Mouse (Mus musculus) neutrophil, adult 5-6 weeks (primary cell): Measurements from ENCODE around the gene Rerg. TPM values are rescaled to one million over a fixed set of nuclear protein-coding genes. Genes with fewer than 3 reads are reported as not detected.

ENCODE experiments used
- ATAC-seq: fragments of 151-379, 151-347 bp; 2 replicates; pipeline ENCODE4 v1.8.0; 2017; ENCODE audit warnings: mild to moderate bottlenecking, moderate TSS enrichment; ENCODE audit not compliant: insufficient number of reproducible peaks, poor library complexity, low FRiP score, severe bottlenecking; ENCODE audit errors: extremely low read depth
- total RNA-seq: library from RNA; stranded (forward); fragments of 200-1000 nt; gene quantifications from 2 replicates; pipeline ENCODE4 v1.2.3, GENCODE M21; 2017

The Rerg gene
- total RNA-seq, 1 experiment from 2014 or later, result not detected

DNA sequence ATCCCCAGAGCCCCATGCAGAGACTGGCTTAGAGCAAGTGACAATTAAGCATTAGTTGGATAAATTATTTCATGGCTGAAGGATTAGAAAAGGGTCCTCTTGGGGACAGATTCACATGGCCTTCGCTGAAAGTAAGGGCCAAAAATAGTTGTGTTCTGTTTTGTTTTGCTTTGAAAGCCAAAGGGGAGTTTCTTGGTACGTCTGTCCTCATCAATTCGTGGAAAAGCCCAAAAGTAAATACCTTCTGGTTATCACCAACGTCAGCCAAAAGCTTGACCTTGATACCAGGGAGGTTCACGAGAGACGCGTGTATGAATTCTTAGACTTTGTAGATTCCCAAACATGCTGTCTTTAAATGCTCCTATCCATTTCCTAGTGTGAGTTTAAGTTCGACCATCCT lies 31.5 kb downstream of the Rerg start:
- no peak for ATAC-seq

DNA sequence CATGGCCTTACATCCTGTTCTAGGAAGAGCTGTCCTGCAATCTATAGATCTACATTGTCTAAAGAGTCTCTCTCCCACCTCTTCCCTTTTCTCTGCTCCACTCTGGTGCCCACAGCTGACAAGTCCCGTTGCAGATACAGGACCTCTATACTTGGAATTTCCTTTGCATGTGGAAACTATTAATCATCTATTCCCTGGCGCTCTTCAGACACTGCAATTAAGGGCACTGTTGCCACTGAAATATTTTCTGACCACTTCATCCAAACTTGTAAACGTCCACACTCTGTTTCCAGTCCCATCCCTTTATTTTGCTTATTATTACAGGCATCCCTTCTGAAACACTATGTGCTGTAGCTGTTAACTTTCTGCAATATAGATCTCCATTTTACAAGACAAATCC lies 31.9 kb downstream of the Rerg start:
- no peak for ATAC-seq

DNA sequence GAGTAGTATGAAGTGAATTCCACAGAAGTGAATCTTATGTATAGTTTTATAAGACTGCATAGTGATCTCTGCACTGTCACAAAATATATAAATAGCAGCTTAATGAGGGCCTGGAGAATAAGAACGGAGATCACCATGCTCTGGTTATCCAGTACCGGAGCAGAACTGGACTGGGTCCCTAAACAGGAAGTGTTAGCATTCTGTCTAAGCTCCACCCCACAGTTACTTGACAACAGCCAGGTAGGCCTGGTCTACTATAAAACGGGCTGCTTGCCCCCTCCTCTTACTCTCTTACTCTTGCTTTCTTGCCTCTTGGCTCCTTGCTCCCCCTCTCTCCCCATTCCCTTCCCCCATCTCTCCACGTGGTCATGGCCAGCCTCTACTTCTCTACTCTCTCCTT lies 33.9 kb downstream of the Rerg start:
- ATAC-seq, result no peak

DNA sequence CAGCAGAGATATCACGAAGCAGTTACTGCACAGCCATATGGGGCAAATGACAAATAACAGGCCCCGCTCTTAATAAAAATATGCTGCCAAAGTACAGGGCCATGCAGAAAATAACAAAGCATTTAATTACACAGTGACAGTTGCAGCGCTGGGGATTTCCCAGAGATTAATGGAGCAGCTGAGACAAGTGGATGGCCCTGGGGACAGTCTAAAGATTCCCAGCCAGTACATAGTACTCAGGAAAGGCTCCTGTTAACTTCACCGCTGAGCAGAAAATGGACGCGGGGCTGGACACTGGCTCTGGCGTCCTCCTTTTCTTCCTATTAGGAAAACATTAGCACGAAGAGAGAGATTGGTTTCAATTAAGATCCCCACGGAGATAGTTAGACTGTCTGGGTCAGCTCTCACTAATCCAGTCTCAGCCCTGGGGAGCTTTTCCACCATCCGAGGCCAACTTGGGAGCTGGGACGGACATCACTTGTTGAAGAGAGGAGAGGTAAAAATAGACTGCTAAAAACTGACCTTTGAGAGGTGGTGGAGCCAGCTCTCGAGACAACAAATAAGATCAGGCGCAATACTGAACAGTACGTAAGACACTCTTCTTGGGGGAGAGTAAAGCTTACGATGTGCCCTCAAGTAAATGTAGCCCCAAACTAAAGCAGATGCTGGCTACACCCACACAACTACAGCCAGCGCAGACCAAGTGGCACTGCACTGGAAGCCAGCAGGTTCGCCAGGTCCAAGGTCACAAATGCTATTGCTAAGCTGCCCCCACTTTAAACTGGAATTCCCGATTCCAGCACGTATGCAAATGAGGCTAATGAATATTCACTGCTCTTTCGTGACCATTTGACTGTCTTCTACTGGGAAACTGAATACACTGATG lies 34.5 kb downstream of the Rerg start:
- ATAC-seq, result no peak

DNA sequence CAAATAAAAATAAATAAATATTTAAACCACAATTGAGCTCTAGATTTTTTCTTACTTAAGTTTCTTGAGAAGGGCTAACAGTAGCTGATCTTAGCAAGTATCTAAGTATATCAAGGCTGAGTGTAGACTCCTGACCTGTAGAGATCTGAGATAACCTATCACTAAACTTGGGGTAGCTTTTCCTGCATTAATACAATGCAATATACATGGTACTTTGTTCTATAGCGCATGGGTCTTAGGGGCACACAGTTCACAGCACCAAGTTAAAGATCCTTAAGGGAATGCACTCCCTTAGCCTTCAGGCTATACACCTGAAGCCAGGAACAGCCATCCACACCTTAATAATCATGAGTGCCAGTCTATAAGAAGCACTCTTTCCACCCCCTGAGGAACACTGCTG lies 38.5 kb downstream of the Rerg start:
- no peak for ATAC-seq

DNA sequence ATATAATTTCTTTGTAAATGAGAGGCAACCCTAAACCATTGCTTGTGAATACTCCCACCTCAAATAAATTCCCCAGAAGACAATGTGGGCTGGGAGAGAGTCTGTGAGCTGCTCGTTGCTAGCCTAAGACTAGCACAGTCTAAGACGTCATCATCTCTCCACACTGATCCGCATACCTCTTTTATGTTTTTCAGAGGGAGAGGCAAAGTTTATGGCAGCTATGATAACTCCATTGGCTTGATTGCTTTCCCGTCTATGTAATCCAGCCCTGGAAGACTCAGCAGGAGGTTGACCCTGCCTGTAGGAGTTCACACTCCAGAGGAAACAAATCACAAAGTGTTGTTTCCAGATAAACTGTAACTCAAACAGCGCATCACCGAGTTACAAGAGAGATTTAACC lies 38.9 kb downstream of the Rerg start:
- no peak for ATAC-seq

DNA sequence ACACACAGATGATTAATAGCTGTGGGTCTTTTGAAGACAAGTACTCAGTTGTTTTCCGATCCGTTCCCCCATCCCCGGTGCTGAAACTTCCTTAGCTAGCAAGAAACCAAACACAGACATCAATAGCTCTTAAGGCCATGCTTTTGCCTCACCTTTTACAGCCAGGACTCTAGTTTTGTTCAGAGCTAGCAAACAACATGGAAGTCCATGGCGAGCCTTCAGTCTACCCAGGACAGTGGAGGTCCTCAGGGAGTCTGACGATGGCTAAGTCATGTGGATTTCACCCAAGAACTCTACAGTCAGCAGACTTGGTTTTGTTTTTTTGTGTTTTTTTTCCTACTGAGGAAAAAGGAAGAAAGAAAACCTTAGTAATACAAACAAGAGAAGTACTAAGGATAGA lies 43.4 kb downstream of the Rerg start:
- ATAC-seq, result no peak

DNA sequence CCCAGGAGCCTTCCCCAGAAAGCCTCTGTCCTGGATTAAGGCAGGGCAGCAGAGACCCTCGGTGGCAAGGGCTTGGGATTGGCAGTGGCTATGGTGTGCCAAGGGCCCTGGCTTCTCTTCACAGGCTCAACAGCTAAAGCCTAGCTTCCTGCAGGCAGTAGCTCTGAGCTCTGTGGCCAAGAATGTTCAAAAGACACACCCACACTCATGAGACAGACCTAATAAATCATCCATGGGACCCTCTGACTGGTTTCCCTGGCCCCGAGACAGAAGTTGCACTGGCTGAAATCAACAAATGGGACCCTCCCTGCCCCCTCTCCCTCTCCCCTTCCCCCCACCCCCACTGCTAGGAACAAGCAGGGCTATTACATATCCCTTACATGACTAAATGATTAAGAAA lies 44.1 kb downstream of the Rerg start:
- ATAC-seq, result no peak

DNA sequence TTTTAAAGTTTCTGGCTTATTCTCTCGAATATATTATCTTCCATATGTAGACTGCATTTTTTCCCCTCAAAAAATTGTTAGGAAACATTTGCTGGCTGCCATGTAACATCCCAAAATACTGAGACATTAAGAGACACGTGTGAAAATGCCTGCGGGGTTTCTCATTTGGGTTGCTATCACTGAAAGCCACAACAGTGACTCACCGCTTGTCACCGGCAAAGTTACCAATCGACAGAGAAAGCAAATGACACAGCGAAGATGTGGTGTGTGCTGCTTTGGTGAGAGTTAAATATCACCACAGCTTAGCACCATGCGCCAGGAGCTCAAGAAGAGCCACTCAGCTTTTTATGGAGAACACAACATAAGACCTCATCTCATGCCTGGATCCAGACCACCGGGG lies 44.9 kb downstream of the Rerg start:
- ATAC-seq, result no peak

DNA sequence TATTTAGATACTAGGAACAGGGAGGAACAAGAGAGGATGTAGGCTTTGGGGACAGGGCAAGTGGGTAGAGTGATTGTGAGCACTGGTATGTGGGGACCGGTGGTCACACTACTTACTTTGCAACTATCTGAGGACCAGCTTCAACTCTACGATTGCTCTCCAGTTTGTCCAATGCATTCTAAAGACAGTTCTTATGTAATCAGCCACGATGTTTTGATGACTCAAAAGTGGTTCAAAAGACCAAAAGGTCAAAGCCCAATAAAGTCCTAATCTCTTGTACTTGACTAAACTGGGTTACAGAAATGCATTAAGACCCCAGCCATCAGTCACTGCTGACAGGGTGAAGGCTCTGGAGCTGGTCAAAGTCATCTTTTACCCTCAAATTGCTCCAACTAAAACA lies 45.3 kb downstream of the Rerg start:
- no peak for ATAC-seq

DNA sequence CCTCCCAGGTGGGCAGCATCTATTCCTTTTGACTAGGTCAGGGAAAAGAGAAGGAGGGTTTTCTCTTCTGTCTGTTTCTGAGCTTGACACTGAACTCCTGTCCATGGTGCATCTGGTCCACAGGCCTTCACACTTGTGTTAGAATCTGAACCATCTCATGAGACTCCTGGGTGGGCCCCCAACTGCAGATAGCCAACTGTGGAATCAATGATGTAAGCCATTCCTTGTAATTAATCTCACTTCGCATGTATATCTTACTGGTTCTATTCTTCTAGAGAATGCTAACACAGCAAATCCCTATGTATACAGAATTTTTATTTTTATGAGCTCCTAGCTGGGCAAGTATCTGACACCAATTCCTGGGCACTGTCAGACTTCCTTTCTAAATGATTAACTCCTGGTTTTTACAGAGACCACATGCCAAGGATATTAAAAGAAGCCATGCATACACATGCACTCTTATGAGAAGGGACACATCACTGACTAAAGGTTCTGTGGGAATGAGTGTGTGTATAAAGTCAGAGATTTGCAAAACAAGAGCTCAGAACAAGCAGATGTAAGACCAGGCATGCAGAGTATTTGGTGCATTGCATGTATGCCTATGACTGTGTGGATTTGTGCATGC lies 53.3 kb downstream of the Rerg start:
- ATAC-seq, result no peak

DNA sequence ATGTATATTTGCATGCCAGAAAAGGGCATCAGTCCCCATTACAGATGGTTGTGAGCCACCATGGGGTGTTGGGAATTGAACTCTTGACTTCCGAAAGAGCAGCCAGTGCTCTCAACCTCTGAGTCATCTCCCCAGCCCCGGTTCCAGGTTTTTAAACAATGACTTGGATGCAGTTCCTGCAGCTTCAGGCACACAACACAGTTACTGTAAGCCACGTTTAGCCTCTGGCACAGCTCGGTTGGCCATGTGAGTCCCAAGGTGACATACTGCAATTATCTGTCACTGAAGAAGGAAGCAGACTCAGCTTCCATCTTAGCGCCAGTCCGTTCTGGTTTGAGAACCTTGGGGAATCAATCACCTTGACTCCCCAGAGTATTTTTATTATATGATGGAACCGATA lies 55.4 kb downstream of the Rerg start:
- ATAC-seq, result no peak

DNA sequence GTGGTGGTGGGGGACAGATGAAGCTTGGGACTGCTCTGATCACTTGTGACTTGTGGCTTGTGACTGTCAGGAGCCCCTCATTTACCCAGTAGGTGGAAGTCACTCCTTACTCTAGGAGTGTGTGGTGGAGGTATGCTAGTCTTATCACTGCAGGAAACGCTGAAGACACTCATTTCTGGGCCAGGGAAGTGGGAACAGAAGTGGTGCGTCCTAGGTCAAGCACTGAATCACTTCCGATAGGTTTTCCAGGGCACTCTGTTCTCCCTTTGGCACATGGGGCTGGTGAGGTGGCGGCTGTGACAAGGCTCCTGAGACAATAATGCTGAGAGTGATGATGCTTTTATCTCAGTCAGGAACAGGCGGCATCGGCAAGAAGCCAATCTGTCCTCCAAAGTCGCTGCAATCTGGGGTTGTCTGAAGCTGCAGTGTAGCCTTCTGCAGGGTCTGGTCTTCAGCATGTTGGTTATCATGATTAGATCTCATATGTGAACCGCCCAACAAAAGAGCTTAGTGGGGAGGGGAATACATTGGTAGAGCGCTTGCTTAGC lies 59.0 kb downstream of the Rerg start:
- ATAC-seq, result no peak

DNA sequence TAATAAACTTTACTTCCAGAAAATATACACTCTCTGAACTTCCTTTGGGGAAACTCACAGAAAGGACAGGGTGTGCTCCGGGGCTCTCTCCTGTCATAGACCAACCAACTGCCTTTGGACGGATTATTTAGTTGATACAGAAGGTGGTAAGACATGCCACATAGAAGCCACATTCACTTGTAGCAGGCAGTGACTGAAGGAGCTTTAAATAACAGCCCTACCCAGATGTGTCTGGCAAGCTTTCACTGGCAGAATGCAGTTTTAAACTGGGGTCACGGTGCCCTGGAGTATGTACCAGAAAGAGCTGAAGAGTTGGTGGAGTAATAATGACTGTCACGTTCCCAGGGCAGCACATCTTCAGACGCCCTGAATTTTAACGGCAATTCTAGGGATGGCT lies 59.5 kb downstream of the Rerg start:
- no peak for ATAC-seq

DNA sequence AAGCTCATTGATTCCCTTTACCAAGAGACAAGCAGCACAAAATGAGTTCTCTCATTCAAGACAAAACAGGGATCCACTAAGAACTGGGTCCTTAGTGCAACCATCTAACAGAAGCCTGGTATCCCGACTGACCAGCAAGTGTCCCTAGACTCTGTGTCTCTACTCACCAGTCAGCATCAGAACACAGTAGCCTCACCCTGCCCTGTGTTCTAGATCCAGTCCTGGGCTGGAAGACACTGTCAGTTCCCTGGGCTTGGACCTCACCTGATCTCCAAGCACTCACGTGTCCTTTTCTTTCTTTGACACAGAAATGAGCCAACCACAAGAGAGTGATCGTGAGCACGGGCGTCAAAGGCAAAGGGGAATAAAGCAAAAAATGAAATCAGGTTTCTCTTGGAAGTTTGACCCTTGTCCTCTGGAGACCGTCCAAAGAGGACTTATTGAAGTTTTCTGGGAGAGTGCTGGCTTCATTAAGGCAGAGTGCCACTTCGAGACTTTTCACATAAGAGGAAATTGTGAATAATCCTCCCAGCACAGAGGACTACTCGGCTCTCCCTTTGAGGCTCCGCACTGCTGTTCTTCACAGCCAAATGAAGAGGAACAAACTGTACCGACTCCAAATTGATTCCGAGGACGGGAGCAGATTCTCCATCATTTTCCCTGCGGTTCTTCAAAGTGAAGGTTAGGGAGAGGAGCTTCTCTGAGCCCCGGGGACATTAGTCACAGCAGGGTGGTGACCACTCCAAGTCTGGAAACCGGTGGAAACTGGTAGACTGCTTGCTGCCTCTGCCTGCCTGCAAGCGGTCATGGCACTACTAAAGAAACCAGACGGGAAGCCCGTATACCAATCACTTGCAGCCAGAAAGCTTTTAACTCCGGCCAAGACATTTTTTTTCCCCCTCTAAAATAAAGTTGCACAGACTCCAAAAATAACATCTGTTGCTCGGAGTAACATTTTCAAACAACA lies 60.2 kb downstream of the Rerg start:
- no peak for ATAC-seq

DNA sequence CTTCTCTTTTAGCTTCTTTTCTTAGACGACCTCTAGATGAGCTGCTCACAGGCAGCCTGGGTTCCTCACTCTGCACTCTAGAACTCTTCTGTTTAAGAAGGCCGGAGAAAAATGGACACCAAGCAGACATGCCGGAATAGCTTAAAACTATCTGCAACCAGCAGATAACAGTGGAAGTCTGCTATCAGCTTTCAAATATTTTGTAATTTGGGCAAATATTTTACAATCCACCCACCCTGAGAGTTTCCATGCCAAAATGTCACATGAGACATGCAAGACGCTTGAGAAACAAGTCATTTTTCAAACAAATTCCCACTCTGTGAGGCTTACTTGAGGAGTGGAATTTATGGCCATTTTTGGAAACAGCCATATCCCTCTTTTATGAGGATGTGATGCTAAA lies 65.0 kb downstream of the Rerg start:
- ATAC-seq, result no peak

DNA sequence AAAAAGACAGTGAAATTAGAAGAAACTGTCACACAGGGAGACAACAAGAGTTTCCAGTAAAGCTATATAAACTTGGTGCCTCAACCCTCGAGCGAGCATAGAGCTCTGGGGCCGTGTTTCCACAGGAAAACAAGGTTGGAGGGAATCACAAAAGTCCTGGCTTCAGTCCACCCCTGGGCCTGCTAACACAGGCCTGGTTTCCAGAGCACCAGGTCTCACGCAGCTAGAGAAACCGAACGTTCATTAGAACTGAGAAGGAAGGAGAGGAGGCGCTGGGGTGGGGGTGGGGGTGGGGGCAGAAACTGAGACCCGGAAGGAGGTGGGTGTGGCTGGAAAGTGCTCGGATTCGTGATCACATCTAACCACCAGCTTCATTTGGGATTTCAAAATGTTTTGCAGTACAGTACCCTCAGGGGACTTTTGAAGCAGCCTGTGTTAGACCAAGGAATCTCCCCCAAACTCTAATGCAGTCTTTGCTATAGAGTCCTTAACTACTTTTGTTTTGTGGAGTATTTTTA lies 67.6 kb downstream of the Rerg start:
- ATAC-seq, result peak; percentile 23; the same call in 1 of the 2 replicates

DNA sequence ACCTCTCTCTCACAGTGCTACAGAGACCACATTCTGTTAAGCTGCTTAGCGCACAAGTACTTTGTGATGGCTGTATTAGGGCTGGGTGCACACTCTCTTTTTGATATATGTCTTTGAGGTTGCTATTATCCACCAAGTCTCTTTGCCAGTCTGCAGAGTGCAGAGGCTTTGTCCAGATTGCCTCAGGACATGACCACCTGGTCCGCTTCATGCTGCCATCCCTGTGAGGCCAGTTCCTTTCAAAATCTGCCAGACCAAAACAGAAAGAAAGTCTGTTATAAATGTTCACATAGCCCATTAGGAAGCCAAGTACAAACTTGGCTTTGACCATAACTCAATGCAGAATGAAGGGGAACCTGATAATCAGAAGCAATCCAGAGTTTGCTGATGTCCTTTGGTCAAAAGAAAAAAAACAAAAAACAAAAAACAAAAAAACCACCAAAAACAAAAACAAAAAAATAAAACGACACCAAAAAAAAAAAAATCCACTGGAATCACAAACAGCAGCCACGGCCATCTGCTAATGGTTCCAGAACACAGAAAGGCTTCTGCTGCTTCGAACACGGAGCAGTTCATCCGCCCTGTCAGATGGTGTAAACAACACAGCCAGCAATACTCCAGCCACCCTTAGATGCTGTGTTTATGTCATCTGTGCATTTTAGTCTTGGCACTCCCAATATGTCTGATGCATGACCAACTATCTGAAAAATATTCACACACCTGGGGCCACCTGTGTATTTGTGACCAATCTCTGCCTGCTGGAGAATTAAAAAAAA lies 68.2 kb downstream of the Rerg start:
- no peak for ATAC-seq
